Mouse (Mus musculus): ENCODE results near the gene Olfr1013. TPM values are rescaled to one million over a fixed set of nuclear protein-coding genes. Genes with fewer than 3 reads are reported as not detected.

Olfr1013 gene
- not detected for total RNA-seq (2021)
- long read RNA-seq, experiment 1, result 0 reads
- long read RNA-seq, experiment 2, result 0 reads

GRCm38 (mm10) chr2:85766798-85767197 lies at the start of gene Olfr1013:
TSS of gene Olfr1013 (plus strand) at chr2:85767098.
- DNase-seq (ENCODE audit: low spot score in 2 of 2), result no peak

GRCm38 (mm10) chr2:85725793-85726192 lies 41.1 kb upstream of the Olfr1013 start:
- peak; percentile 18 to 20 for DNase-seq (ENCODE audit: low spot score in 2 of 2)

- DNase-seq (ENCODE audit: low spot score in 2 of 2), result no peak
These were observed 13.1 kb upstream of the Olfr1013 start for GRCm38 (mm10) chr2:85753822-85754221.

- no peak for DNase-seq (ENCODE audit: low spot score in 2 of 2)
These were observed 4.2 kb upstream of the Olfr1013 start, which contains the start of gene Olfr1012 for GRCm38 (mm10) chr2:85762666-85763065. TSS of gene Olfr1012 (minus strand) at chr2:85762766.

- DNase-seq (ENCODE audit: low spot score in 2 of 2), result no peak
These were observed 5.5 kb downstream of the Olfr1013 start, which contains the start of gene Olfr1014 for GRCm38 (mm10) chr2:85772413-85772812. TSS of gene Olfr1014 (plus strand) at chr2:85772713.

GRCm38 (mm10) chr2:85781717-85782116 lies 14.8 kb downstream of the Olfr1013 start, which contains the start of gene Olfr1015:
TSS of gene Olfr1015 (plus strand) at chr2:85782017.
- DNase-seq (ENCODE audit: low spot score in 2 of 2), result no peak

GRCm38 (mm10) chr2:85792331-85792730 lies 25.4 kb downstream of the Olfr1013 start:
- DNase-seq (ENCODE audit: low spot score in 2 of 2), result no peak

GRCm38 (mm10) chr2:85802444-85802843 lies 35.5 kb downstream of the Olfr1013 start, which contains the start of gene Olfr1016:
TSS of gene Olfr1016 (minus strand) at chr2:85802544.
- no peak for DNase-seq (ENCODE audit: low spot score in 2 of 2)

GRCm38 (mm10) chr2:85804501-85804900 lies 37.6 kb downstream of the Olfr1013 start:
- no peak for DNase-seq (ENCODE audit: low spot score in 2 of 2)

GRCm38 (mm10) chr2:85818179-85818578 lies 51.3 kb downstream of the Olfr1013 start, which contains the start of gene Olfr1018:
TSS of gene Olfr1018 (plus strand) at chr2:85818479.
- DNase-seq (ENCODE audit: low spot score in 2 of 2), result no peak

Other genes with a start within 250 kb of the Olfr1013 start
- gene 4833423E24Rik, start 248.1 kb upstream of the Olfr1013 start, total RNA-seq (2021), result not detected
- gene Olfr996, start 187.9 kb upstream of the Olfr1013 start, total RNA-seq (2021), result not detected
- gene Olfr998, start 178.2 kb upstream of the Olfr1013 start, total RNA-seq (2021), result not detected
- gene Olfr1000, start 155.2 kb upstream of the Olfr1013 start, total RNA-seq (2021), result not detected
- not detected for gene Olfr1002, start 116.4 kb upstream of the Olfr1013 start, total RNA-seq (2021)
- not detected for gene Olfr154, start 102.6 kb upstream of the Olfr1013 start, total RNA-seq (2021)
- gene Olfr1006, start 88.3 kb upstream of the Olfr1013 start, total RNA-seq (2021), result not detected
- not detected for gene Olfr1008, start 77.7 kb upstream of the Olfr1013 start, total RNA-seq (2021)
- gene Olfr1009, start 51.7 kb upstream of the Olfr1013 start, total RNA-seq (2021), result not detected
- gene Olfr1012, start 4.3 kb upstream of the Olfr1013 start, total RNA-seq (2021), result not detected
- gene Olfr1014, start 5.6 kb downstream of the Olfr1013 start, total RNA-seq (2021), result not detected
- gene Olfr1015, start 14.9 kb downstream of the Olfr1013 start, total RNA-seq (2021), result not detected
- not detected for gene Olfr1016, start 35.4 kb downstream of the Olfr1013 start, total RNA-seq (2021)
- gene Olfr1018, start 51.4 kb downstream of the Olfr1013 start, total RNA-seq (2021), result not detected
- gene Olfr1019, start 78.4 kb downstream of the Olfr1013 start, total RNA-seq (2021), result not detected
- not detected for gene Olfr1020, start 79.9 kb downstream of the Olfr1013 start, total RNA-seq (2021)
- not detected for gene Olfr1022, start 101.5 kb downstream of the Olfr1013 start, total RNA-seq (2021)
- gene Olfr1023, start 118.5 kb downstream of the Olfr1013 start, total RNA-seq (2021), result not detected
- gene Olfr1024, start 138.0 kb downstream of the Olfr1013 start, total RNA-seq (2021), result not detected
- gene Olfr1025-ps1, start 148.1 kb downstream of the Olfr1013 start, total RNA-seq (2021), result not detected
- not detected for gene Olfr1026, start 154.5 kb downstream of the Olfr1013 start, total RNA-seq (2021)
- gene Olfr1028, start 183.3 kb downstream of the Olfr1013 start, total RNA-seq (2021), result not detected
- gene Olfr1029, start 206.8 kb downstream of the Olfr1013 start, total RNA-seq (2021), result not detected
- gene Olfr1030, start 212.2 kb downstream of the Olfr1013 start, total RNA-seq (2021), result not detected
- not detected for gene Olfr1031, start 223.2 kb downstream of the Olfr1013 start, total RNA-seq (2021)
- gene Olfr1032, start 238.4 kb downstream of the Olfr1013 start, total RNA-seq (2021), result not detected